Mouse (Mus musculus) naive thymus-derived CD4-positive, alpha-beta T cell, adult 5 months (primary cell): ENCODE data around the gene Tmem159. TPM values are rescaled to one million over a fixed set of nuclear protein-coding genes. Genes with fewer than 3 reads are reported as not detected.

Source experiments
- polyA plus RNA-seq: library from polyadenylated mRNA; unstranded; fragments of 100-300 nt; shearing (Covaris generic); gene quantifications from one replicate; pipeline ENCODE4 v1.2.1, GENCODE M21; 2017

Gene Tmem159
- polyA plus RNA-seq: 0.58 TPM

DNA sequence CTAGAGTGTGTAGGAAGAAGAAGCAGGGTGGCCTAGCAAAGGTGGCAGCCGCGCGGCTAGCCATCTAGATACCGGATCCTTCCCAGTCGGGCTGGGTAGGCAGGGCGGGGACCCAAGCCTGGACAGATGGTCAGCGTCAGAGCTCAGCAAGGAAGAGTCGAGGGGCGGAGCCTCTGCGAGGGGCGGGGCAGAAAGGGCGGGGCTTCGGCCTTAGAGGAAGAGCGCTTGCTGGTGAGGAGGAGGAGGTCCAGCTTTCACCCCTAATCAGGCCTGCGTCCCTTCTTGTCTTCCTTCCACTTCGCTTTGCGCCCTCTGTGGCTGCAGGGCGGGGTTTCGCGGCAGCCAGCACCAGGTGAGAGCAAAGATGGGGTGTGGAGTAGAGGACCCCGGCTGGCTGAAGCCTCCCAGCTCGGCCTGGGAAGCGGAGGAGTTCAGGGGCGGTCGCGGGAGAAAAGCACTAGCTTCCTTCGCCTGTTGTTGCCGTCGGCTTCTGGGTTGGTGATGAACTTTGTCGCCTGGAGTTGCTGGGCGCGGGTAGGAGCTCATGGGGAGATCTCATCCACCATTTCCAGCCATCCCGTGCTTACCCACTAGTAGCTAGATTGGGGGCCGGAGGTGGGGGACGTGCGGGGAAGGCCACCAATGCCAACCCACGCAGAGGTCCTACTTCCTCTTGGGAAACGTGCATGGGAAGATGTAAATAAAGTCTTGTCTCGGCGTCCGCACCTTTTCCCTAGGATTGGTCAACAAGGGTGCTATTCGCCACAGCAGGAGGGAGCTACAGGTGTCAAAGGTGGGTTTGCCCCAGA lies at the start of gene Tmem159:
Gene Tmem159 (plus strand): TSS at position 190 of the 809 bp plus-strand sequence.

DNA sequence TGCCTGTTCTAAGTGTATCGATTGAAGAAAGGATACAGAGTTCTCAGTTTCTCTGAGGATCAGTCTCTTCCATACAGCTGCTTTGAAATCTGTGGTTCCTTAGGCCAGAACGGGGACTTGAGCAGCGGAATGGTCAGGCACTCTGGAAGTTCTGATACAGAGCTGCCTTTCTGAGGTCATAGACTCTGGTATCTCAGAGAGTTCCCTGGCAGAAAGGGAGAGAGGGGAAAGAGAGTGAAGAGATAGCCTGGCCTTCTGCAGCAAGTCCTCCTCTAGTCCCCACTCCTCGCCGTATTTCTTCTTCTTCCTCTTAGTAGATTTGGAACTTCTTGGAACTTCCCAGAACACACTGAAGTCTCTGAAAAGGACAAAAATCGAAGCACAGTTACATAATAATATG lies 7.0 kb upstream of the Tmem159 start, which contains the start of gene Dnah3:
Gene Dnah3 (minus strand): TSS at position 101 of the 400 bp plus-strand sequence.

DNA sequence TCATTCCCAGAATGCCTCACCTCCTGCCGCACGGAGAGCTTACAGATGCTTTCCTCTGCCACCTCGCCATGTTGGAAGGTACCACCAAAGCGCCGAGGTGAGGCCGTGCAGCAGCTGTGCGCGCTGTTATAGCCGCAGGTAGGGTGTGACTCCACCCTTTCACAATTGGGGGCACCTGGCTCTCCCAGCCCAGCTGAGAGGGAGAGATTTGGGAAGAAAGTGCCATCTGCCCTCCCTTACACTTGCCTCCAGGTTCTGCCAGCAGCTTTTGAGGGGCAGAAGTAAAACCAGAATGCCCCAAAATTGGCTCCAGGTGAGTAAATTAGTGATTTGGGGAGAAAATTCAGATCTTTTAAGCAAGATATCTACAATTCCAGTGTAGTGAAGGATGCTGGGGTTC lies 43.0 kb downstream of the Tmem159 start, which contains the start of gene Zp2:
Gene Zp2 (minus strand): TSS at position 101 of the 400 bp plus-strand sequence.

Other genes with a start within 250 kb of the Tmem159 start
- 6.7 TPM for gene Lyrm1, start 206.5 kb upstream of the Tmem159 start, polyA plus RNA-seq
- 21.0 TPM for gene Dcun1d3, start 206.1 kb upstream of the Tmem159 start, polyA plus RNA-seq
- gene Dnah3, start 7.1 kb upstream of the Tmem159 start, polyA plus RNA-seq: 0.12 TPM
- gene Zp2, start 42.9 kb downstream of the Tmem159 start, polyA plus RNA-seq: not detected
- not detected for gene Anks4b, start 71.5 kb downstream of the Tmem159 start, polyA plus RNA-seq
- not detected for gene Crym, start 99.8 kb downstream of the Tmem159 start, polyA plus RNA-seq
- not detected for gene Abca14, start 101.6 kb downstream of the Tmem159 start, polyA plus RNA-seq
- not detected for gene Abca15, start 226.3 kb downstream of the Tmem159 start, polyA plus RNA-seq